Mouse (Mus musculus): ENCODE measurements around the gene Gpr146.

GRCm38 (mm10) chr5:139427001-139427400 lies 49.5 kb downstream of the Gpr146 start:
- TF ChIP-seq POLR2A (IDR thresholded peaks at IDR 0.05; ENCODE audit: insufficient read depth, low read depth, low read length) (no peak), CTCF (IDR thresholded peaks at IDR 0.05; ENCODE audit: insufficient read depth, low read depth, low read length) (no peak)
